ENCODE assay signal across 15 mouse cellular contexts in genomic region chr5:125017332-125017731, GRCm38 (mm10). TPM values are rescaled to one million over a fixed set of nuclear protein-coding genes. Genes with fewer than 3 reads are reported as not detected.
DNase-seq lines count a peak whose midpoint lies in the region; ATAC-seq lines count a peak whose summit lies in the region.
"Had no signal": no experiment of that assay in that cellular context is flagged by ENCODE, and none has a peak within 500 bp of the region (broad histone marks: within the 10 kb centered on the region; RNA-seq: fewer than 3 reads in every experiment).

No protein-coding gene starts in this region.

- peaks cover 21% of the 10 kb centered on the region for H3K4me1 ChIP-seq in forebrain, embryonic 15.5 days
- peaks cover 4% of the 10 kb centered on the region; the same call in 1 of the 2 replicates for H3K4me1 ChIP-seq in forebrain, embryonic 10.5 days
- H3K4me1 ChIP-seq in limb, embryonic 15.5 days, result peaks cover 19% of the 10 kb centered on the region

- intact Hi-C loops in left cerebral cortex, postnatal 4 days (cut with DNase I), result no loop called here

- H3K4me2 ChIP-seq in forebrain, embryonic 15.5 days (replicated peaks), result no peak overlapping the region
- H3K4me2 ChIP-seq in limb, embryonic 15.5 days, result no peak overlapping the region
- H3K4me2 ChIP-seq: embryonic facial prominence, embryonic 15.5 days had no signal

- 38% methylated on average over 15 of the region's 15 CpGs for WGBS in forebrain, embryonic 15.5 days
- WGBS in forebrain, embryonic 10.5 days, result 86% methylated on average over 15 of the region's 15 CpGs
- WGBS in limb, embryonic 15.5 days, result 46% methylated on average over 15 of the region's 15 CpGs

- H3K9me3 ChIP-seq in forebrain, embryonic 15.5 days, result no peaks in the 10 kb centered on the region
- no peaks in the 10 kb centered on the region for H3K9me3 ChIP-seq in forebrain, embryonic 10.5 days
- no peaks in the 10 kb centered on the region for H3K9me3 ChIP-seq in limb, embryonic 15.5 days
- H3K9me3 ChIP-seq: embryonic facial prominence, embryonic 15.5 days had no signal

- H3K36me3 ChIP-seq in forebrain, embryonic 15.5 days, result peaks cover 37% of the 10 kb centered on the region
- peaks cover 95% of the 10 kb centered on the region for H3K36me3 ChIP-seq in forebrain, embryonic 10.5 days (replicated peaks)
- peaks cover 96% of the 10 kb centered on the region for H3K36me3 ChIP-seq in limb, embryonic 15.5 days

- H3K9ac ChIP-seq in forebrain, embryonic 15.5 days (replicated peaks), result no peak overlapping the region
- no peak overlapping the region for H3K9ac ChIP-seq in limb, embryonic 15.5 days
- H3K9ac ChIP-seq: embryonic facial prominence, embryonic 15.5 days; liver, embryonic 14.5 days had no signal

- no peak overlapping the region for H3K4me3 ChIP-seq in forebrain, embryonic 15.5 days
- no peak overlapping the region for H3K4me3 ChIP-seq in forebrain, embryonic 10.5 days
- no peak overlapping the region for H3K4me3 ChIP-seq in limb, embryonic 15.5 days
- H3K4me3 ChIP-seq: embryonic facial prominence, embryonic 15.5 days had no signal

- H3K27ac ChIP-seq in forebrain, embryonic 15.5 days (replicated peaks), result peak overlapping the region; percentile 42
- no peak overlapping the region for H3K27ac ChIP-seq in forebrain, embryonic 10.5 days
- peak overlapping the region; percentile 17 for H3K27ac ChIP-seq in limb, embryonic 15.5 days
- H3K27ac ChIP-seq: embryonic facial prominence, embryonic 15.5 days; liver, embryonic 14.5 days; macrophage had no signal

- 0 out of 2 replicates have a peak, but pooled peaks have one; percentile 35 for ATAC-seq in forebrain, embryonic 15.5 days (replicated peaks)
- ATAC-seq in limb, embryonic 15.5 days (ENCODE audit: insufficient number of reproducible peaks, low FRiP score, low TSS enrichment, low read depth), result no peak
- ATAC-seq: intestine, postnatal 0 days had no signal

- no peak for DNase-seq in forebrain, embryonic 10.5 days (ENCODE audit: extremely low spot score, low spot score)
- DNase-seq in left cerebral cortex, postnatal 4 days, result peak; percentile 76
- no peak for DNase-seq in left cerebral cortex, adult 8-10 months (ENCODE audit: low spot score in 2 of 2)
- DNase-seq in cerebellum, postnatal 14 days, result peak; percentile 86 to 87
- no peak for DNase-seq in spleen, postnatal 14 days (ENCODE audit: low spot score in 2 of 2)
- DNase-seq in lung, postnatal 14 days, result no peak
- DNase-seq: heart, postnatal 14 days had no signal

- no peaks in the 10 kb centered on the region for H3K27me3 ChIP-seq in forebrain, embryonic 15.5 days
- no peaks in the 10 kb centered on the region for H3K27me3 ChIP-seq in forebrain, embryonic 10.5 days (ENCODE audit: poor library complexity, severe bottlenecking)
- no peaks in the 10 kb centered on the region for H3K27me3 ChIP-seq in limb, embryonic 15.5 days
- H3K27me3 ChIP-seq: embryonic facial prominence, embryonic 15.5 days had no signal

RNA-seq across cellular contexts. Expression of gene Rflna, which starts 14.3 kb away (rescaled TPM):
- 2.5 and 2.8 TPM in 2 replicates for polyA plus RNA-seq in forebrain, embryonic 15.5 days (2015; fragmentation: Nextera tagmentation; extraction: Ambion mirVana)
- 3.4 and 4.3 TPM in 2 replicates for polyA plus RNA-seq in forebrain, embryonic 10.5 days (2016; fragmentation: Nextera tagmentation; extraction: Ambion mirVana)
- total RNA-seq in left cerebral cortex, postnatal 4 days (2021), result 1 to 10 TPM; 2.0 to 2.1 TPM
- under 1 TPM; 0.28 to 0.70 (median 0.60) TPM for total RNA-seq in left cerebral cortex, adult 8-10 months (2022)
- 36.9 and 40.7 TPM in 2 replicates for polyA plus RNA-seq in limb, embryonic 15.5 days (2015; fragmentation: Nextera tagmentation; extraction: Ambion mirVana)
- total RNA-seq: granulocyte monocyte progenitor cell, adult 5-6 weeks; MEL had no signal
- polyA plus RNA-seq: macrophage had no signal

Comparison
In these comparisons a context has a peak if more than half of its experiments do, and no peak if none do; other contexts are left out.
1. DNase-seq: peak in left cerebral cortex, postnatal 4 days (single experiment) and cerebellum, postnatal 14 days (2 of 2); none in forebrain, embryonic 10.5 days (single experiment), left cerebral cortex, adult 8-10 months (0 of 2), spleen, postnatal 14 days (0 of 2) and lung, postnatal 14 days (single experiment).